Mouse (Mus musculus): ENCODE data around the gene Slc8a3. TPM values are rescaled to one million over a fixed set of nuclear protein-coding genes. Genes with fewer than 3 reads are reported as not detected.

The Slc8a3 gene
- total and polyA plus RNA-seq, 3 experiments = not detected

DNA sequence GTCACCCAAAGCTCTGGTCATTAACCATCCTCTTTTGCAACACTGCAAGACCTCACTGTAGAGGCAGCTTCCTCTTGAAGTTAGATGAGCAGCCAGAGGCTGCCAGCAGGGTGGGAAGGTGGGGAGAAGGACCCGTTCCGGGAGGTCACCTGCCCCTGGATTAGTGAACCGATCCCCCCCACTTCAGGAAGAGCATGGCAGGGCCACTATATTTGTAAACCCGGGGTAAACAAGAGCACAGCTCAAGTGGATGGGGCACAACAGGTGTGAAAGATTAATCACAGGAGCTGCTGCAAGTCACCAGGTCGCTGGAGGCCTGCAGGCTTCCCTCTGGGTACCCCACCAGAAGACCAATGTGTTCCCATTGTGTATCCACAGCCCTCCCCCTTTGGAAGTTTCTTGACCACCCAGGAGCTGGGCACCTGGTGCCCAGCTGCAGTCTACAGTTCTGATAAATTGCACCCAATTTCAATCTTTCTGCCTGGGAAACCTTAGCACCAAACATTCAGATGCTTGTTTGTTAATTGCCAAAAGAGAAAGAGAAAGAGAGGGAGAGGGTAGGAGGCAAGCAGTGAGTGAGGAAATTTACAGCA is 1.8 kb downstream of the Slc8a3 start:
- TF ChIP-seq NRF1 (IDR thresholded peaks at IDR 0.05; ENCODE audit: insufficient read depth, low read depth, low read length, poor library complexity, severe bottlenecking) = no peak
- TF ChIP-seq TCF12 (IDR thresholded peaks at IDR 0.05; ENCODE audit: low read depth, low read length) = no peak
- no peak overlapping the region for H3K27ac ChIP-seq (ENCODE audit: control insufficient read depth, low read depth, low read length)
- peaks cover 0 to 3% of the 10 kb centered on the region in 2 experiments; a peak in 1 of 4 replicates for H3K27me3 ChIP-seq (ENCODE audit: control insufficient read depth in 1 of 2, insufficient read depth in 2 of 2, low read length in 2 of 2)

DNA sequence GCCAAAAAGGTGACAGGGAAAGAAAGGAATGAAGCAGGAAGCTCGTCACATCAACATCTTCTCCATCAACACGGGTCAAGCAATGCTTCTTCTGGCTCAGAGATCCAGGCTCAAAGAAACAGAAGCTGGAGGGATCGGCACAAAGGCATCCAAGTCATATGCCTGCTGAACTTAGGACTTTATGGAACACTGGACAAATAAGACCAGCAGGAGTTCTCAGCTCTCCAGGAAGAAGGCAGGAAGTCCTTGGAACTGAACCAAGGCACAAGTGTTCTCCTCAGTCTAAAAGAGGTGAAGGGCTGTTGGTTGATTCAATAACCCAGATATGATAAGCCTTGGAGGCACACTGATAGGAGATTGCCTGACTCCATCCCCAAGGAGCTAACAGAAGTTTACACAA is 8.0 kb downstream of the Slc8a3 start:
- no peak for TF ChIP-seq HCFC1 (IDR thresholded peaks at IDR 0.05; ENCODE audit: low read depth, low read length)
- TF ChIP-seq TAL1 (IDR thresholded peaks at IDR 0.05; ENCODE audit: low read length) = no peak
- no peak for TF ChIP-seq USF1 (IDR thresholded peaks at IDR 0.05; ENCODE audit: low read depth, low read length)
- TF ChIP-seq POLR2A (IDR thresholded peaks at IDR 0.05; ENCODE audit: control insufficient read depth in 1 of 2, insufficient read depth in 1 of 2, low read depth in 1 of 2, low read length in 2 of 2, poor library complexity in 1 of 2) = no peak
- no peak for TF ChIP-seq ZMIZ1 (IDR thresholded peaks at IDR 0.05; ENCODE audit: low read depth, low read length)
- no peak for TF ChIP-seq CTCF (IDR thresholded peaks at IDR 0.05 in 2 of 3, conservative IDR thresholded peaks at IDR 0.05 in 1 of 3; ENCODE audit: control insufficient read depth in 1 of 3, insufficient read depth in 1 of 3, low read depth in 2 of 3, low read length in 3 of 3, poor library complexity in 1 of 3, severe bottlenecking in 1 of 3)
- TF ChIP-seq MXI1 (IDR thresholded peaks at IDR 0.05; ENCODE audit: low read depth, low read length) = no peak
- no peak for TF ChIP-seq MYB (IDR thresholded peaks at IDR 0.05; ENCODE audit: low read depth, low read length)
- TF ChIP-seq EP300 (IDR thresholded peaks at IDR 0.05; ENCODE audit: low read depth in 1 of 2, low read length in 2 of 2) = no peak
- TF ChIP-seq E2F4 (IDR thresholded peaks at IDR 0.05; ENCODE audit: borderline replicate concordance, low read depth, low read length) = no peak
- no peak for TF ChIP-seq NELFE (IDR thresholded peaks at IDR 0.05; ENCODE audit: low read depth, low read length)
- TF ChIP-seq GABPA (IDR thresholded peaks at IDR 0.05; ENCODE audit: low read depth, low read length) = no peak
- no peak for TF ChIP-seq SIN3A (IDR thresholded peaks at IDR 0.05; ENCODE audit: low read length)
- no peak for TF ChIP-seq CHD2 (IDR thresholded peaks at IDR 0.05; ENCODE audit: low read length)
- no peaks in the 10 kb centered on the region for H3K79me2 ChIP-seq (ENCODE audit: control insufficient read depth, insufficient read depth, low read length, poor library complexity)
- H3K36me3 ChIP-seq (ENCODE audit: control insufficient read depth in 1 of 2, insufficient read depth in 2 of 2, low read length in 2 of 2) = no peaks in the 10 kb centered on the region
- no peak overlapping the region for H3K4me3 ChIP-seq (ENCODE audit: control insufficient read depth in 1 of 2, insufficient read depth in 1 of 2, low read depth in 2 of 2, low read length in 2 of 2)
- no peak for DNase-seq (ENCODE audit: low read depth, low spot score)
- H3K27ac ChIP-seq (ENCODE audit: control insufficient read depth, low read depth, low read length) = no peak overlapping the region
- H3K9ac ChIP-seq (ENCODE audit: control insufficient read depth, low read depth, low read length, poor library complexity, severe bottlenecking) = no peak overlapping the region
- no peaks in the 10 kb centered on the region for H3K4me1 ChIP-seq (ENCODE audit: control insufficient read depth in 1 of 2, insufficient read depth in 2 of 2, low read length in 2 of 2)
- H3K27me3 ChIP-seq (ENCODE audit: control insufficient read depth in 1 of 2, insufficient read depth in 2 of 2, low read length in 2 of 2) = peaks cover 0 to 6% of the 10 kb centered on the region in 2 experiments; a peak in 3 of 4 replicates
- no peaks in the 10 kb centered on the region for H3K9me3 ChIP-seq (replicated peaks; ENCODE audit: insufficient read depth, low read length)

More for the DNA sequence above, 1.8 kb downstream of the Slc8a3 start:
- Histone ChIP-seq H3K4me1 (ENCODE audit: control insufficient read depth in 1 of 2, insufficient read depth in 2 of 2, low read length in 2 of 2) (no peaks in the 10 kb centered on the region), H3K4me3 (ENCODE audit: control insufficient read depth in 1 of 2, insufficient read depth in 1 of 2, low read depth in 2 of 2, low read length in 2 of 2) (no peak overlapping the region), H3K36me3 (ENCODE audit: control insufficient read depth in 1 of 2, insufficient read depth in 2 of 2, low read length in 2 of 2) (no peaks in the 10 kb centered on the region), H3K9ac (ENCODE audit: control insufficient read depth, low read depth, low read length, poor library complexity, severe bottlenecking) (no peak overlapping the region), H3K79me2 (ENCODE audit: control insufficient read depth, insufficient read depth, low read length, poor library complexity) (no peaks in the 10 kb centered on the region), H3K9me3 (replicated peaks; ENCODE audit: insufficient read depth, low read length) (no peaks in the 10 kb centered on the region)
- DNase-seq (ENCODE audit: low read depth, low spot score) = no peak
